Mouse (Mus musculus): ENCODE results near the gene Fkbp15.

DNA sequence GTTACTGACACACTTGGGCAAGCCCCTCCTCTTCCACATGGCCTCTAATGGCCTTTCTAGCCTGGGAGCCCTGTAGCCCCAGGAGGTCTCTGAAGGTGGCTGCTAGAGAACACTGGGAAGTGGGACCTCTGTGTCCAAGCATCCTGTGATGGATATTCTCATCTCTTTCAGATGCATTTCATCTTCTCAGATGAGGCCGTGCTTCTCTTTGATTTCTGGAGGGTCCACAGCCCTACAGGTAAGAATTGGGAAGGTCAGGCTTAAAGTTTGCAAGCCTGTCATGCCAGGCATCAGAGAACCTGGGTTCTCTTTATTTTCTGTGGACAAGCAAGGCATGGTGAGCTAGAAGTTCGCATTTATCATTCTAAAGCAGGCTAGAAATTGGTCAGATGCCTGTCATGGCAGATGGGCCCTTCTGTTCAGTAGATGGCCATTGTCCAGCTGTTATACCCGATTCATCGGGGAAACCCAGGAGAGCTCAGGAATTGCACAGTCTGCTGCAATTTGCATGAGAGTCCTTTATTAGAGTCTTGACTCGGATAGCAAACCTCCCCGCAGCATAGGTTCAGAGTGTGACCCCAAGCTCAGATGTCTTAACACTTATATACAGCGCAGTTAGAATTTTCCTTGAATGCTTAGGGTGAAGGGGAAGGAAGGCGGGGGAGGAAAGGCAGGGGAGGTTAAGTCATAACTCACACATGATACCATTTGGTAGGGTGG lies 67.7 kb downstream of the Fkbp15 start:
- no peak for TF ChIP-seq CTCF (IDR thresholded peaks at IDR 0.05; ENCODE audit: extremely low read depth, insufficient read length, insufficient replicate concordance, low read depth, low read length)
- TF ChIP-seq POLR2A (IDR thresholded peaks at IDR 0.05; ENCODE audit: low read depth, low read length), result no peak

Data from small intestine, adult 2 months (tissue).